Mouse (Mus musculus) left cerebral cortex, postnatal 36 days (tissue): ENCODE measurements around the gene Rtn4rl1. TPM values are rescaled to one million over a fixed set of nuclear protein-coding genes. Genes with fewer than 3 reads are reported as not detected.
"Not testable (repeated sequence)": the region's sequence is repeated elsewhere in the genome, so short reads cannot be mapped to it uniquely, and the experiment has no call there.

Experiments used
- DNase-seq, 2 experiments: peaks; one replicate each; pipeline ENCODE4 v3.0.0; 2021 to 2022; ENCODE audit warnings: low spot score in 2 of 2, mixed read lengths in 1 of 2
- intact Hi-C: fragments of 180-260 bp; cut with DNase I; formaldehyde crosslinking; loops from one replicate; pipeline ENCODE4 v1.15.1; 2025
- total RNA-seq, 2 experiments: library from RNA; stranded (reverse); gene quantifications; 2 replicates each; pipeline ENCODE4 v1.2.3; 2021

The Rtn4rl1 gene
- total RNA-seq, 2 experiments from 2014 or later = 83.5 to 88.3 TPM

DNA sequence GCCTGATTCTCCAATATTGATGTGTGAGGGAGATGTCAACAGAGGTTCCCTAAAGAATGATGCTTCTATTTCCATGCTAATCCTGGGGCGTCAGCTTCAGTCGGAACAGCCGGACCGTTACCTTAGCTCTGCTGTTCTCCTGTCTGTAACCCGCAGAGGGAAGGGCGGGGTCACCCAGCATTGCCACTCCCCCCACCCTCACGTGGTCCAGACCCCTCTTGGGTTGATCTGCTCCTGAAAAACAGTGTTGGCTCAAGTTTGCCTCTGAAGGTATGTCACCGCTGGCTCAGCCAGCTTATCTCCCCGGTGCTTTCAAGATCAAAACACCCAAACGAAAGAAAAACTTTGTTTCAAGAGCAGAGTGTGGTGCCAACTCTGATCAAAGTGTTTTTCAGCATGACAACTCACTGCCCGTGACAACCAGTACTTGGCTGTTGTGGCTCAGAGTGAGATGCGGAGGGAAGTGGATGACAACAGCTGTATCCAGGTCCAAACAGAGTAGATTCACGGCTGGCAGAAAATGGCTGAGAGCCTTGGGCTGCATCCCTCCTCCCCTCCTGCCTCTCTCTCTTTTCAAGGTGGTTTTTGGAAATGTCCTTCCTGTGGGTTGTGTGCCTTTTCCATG, 89.0 kb downstream of the Rtn4rl1 start:
- DNase-seq = no peak
- intact Hi-C loops = no loop called here

DNA sequence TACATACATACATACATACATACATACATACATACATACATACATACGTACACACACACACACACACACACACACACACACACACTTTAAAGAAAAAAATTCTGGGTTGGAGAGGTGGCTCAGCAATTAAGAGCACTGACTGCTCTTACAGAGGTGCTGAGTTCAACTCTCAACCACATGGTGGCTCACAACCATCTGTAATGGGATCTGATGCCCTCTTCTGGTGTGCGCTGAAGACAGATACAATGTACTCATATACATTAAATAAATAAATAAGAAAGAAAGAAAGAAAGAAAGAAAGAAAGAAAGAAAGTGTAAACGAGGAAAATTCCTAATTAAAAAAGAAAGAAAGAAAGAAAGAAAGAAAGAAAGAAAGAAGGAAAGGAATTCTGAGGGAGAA, 90.2 kb downstream of the Rtn4rl1 start:
- DNase-seq, intact Hi-C loops: not testable (repeated sequence)

DNA sequence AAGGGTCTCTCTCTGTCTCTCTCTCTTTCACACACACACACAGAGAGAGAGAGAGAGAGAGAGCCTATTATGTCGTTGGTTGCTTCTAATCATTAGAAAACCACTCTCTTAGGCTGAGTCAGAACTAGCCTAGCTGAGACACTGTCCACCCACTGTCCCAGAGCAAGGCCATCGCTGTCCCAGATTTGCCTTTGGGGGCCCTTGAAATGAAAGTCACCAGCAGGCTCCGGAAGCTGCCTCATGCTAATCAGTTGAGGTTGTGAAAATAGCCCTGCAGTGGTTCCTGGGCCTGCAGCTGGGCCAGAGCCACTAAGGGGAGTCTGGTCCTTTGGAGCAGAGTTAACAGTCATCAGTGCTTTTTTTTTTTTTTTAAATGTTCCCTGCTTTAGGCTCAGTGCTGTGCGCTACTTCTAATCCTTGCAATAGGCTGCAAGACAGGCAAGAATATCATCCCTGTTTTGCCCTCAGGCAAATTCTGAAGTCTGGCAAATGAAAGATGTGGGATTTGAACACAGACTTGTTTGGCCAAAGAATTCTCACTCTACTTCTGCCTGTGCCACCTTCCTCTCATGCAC, 92.4 kb downstream of the Rtn4rl1 start:
- no peak for DNase-seq
- intact Hi-C loops = no loop called here

DNA sequence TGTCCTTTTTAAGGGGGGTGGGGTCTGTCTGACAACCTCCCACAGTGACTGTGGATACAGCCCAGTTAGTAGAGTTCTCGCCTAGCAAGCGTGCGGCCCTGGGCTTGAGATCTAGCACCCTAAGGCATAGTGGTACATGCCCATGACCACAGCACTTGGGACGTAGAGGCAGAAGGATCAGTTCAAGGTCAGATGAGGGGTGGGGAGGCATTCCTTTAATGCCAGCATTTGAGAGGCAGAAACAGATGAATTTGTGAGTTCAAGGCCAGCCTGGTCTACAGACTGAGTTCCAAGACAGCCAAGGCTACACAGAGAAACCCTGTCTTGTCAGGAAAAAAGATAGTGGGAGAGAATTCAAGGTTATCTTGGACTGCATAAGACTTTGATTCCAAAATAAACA, 93.3 kb downstream of the Rtn4rl1 start:
- intact Hi-C loops = no loop called here
- DNase-seq = no peak

DNA sequence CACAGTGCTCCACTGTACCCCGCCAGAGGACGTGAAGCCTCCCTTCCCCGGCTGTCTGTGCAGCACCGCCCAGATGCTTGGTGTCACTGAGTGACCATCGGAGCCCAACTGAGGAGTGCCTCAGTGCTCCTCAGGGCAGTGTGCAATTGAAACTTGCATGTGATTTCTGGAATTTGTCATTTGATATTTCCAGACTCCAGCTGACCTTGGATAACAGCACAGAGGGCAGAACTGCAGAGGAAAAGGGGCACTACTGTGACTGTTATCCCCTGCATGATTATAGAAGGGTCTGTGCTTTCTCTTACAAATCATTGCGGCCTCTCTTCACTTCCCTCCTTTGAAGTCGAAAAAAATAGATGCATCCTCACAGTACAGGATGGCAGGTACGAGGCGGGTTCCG, 94.4 kb downstream of the Rtn4rl1 start:
- intact Hi-C loops = no loop called here
- DNase-seq = no peak

DNA sequence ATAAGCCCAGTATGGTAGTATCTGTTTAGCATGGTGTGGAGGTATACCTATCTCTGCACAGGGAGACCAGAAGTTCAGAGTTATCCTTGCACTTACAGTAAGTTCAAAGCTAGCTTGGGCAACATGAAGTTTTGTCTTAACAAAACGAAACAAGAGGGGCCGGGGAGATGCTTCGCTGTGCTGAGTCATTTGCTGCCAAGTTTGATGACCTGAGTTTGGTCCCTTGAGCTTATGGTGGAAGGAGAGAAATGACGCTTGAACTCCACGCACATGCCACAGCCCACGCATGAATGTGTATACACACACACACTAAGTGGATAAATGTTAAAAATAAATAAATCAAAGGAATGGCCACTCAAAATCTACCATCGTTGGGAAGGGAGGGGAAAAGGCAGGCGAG, 94.9 kb downstream of the Rtn4rl1 start:
- intact Hi-C loops = no loop called here

DNA sequence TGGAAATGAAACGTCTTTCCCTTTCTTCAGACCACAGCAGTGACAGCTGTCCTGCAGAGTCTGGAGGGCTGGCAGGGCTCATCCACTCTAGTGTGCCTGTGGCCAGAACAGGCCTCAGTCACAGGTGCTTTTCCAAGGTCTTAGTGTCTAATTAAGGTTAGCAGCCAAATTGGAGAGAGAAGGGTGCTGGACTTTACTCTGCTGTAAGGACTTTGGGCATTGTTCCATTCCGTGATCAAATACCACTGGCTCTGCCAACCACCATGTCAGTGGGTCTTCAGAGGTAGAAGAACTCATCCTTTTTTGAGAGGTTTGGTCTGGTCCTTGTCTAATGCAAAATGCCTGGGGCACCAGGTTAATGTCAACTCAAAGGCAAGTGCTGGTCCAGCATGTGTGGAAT, 95.5 kb downstream of the Rtn4rl1 start:
- intact Hi-C loops = no loop called here
- peak in 1 of 2 experiments; percentile 5 for DNase-seq

More for the DNA sequence above, 94.9 kb downstream of the Rtn4rl1 start:
- DNase-seq = no peak

DNA sequence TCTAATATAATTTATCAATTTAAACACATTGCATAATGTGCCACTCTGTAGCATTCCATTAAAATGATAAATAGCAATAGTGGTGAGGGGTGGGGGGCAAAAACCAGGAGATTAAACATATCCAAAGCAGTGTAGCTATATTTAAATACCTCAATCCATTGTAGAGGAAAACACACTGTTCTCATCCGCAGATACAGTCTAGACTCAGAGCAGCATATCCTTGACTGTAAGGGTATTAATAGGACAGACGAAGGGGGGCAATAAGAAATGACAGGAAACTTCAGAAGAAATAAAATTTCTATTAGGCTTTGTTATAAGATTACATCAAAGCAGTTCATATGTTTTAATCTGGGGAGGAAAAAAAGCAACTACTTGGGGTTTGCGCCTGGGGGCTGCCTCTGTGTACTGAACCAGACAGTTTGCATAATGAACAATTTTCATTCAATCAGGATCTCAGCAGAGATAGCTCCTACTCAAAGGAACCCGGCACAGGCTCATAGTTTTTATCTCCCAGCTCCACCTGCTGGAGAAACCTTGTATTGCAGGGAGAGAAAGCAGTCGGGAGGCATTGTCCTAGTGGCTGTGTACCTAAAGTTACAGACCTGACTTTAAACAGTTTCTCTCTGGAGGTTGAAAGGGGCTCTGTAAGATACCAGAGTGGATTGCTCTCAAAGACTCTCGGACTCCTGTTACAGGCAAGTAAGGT, 97.1 kb downstream of the Rtn4rl1 start:
- intact Hi-C loops = loop anchor here (1.0 to 5.0 kb wide), 3 partner anchors 58 to 298 kb away; no protein-coding TSS in a partner anchor
- DNase-seq = peak; percentile 90 to 94

DNA sequence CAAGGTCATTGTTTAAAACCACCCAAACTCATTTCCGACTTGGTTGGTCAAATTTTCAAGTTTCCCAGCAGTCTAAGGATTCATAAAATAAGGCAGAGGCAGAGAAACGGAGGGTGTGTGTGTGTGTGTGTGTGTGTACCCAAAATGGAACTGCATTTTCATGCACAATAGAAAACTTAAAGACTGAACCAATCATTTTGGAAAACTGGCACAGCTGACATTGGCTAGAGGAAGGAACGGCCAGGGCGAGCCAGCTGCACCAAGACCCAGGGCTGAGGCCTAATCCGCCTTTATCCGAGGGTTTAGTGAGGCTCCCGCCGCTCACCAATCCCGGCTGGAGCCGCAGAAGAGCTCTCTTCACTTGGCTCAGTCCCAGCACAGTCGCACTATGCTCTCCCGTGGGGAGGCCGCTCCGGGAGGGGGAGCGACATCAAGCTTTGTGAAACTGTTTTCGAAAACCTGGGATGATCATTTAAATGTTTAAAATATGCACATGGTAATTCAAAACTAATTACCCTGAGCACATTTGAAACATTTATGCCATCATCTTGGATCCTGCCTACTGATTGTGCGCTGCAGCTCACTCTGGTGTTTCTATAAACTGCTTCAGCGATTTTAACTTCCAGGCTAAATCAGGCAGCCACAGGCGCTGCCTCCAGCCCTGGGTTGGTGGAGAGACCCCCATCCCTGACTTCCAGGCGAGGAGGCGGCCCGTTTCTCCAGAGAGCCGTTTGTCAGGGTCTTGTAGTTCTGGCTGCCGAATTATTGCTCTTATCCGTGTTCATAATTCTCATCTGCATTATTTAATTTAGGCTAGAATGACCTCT, 98.0 kb downstream of the Rtn4rl1 start:
- peak; percentile 69 to 76 for DNase-seq
- intact Hi-C loops = loop anchor here (1.0 to 5.0 kb wide), 3 partner anchors 59 to 299 kb away; no protein-coding TSS in a partner anchor

DNA sequence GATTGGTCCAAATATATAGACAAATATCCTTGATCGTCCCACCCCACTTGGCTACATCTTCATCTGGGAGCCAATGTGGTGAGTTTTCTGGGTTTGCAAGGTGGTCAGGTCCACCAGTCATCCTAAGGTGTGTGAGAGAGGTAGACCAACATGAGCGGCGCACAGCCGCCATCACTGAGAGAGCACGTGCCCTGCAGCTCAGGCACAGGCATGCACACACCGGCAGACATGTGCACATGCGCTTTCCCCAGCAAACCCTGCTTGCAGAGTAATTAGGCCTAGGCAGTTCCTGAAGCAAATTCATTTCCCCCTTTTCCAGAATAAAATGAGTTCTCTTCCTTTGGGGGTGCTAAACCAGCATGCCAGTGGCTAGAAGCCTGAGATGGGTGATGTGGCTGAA, 98.7 kb downstream of the Rtn4rl1 start:
- no peak for DNase-seq
- intact Hi-C loops = loop anchor here (5.0 kb wide), 2 partner anchors 60 to 300 kb away; no protein-coding TSS in a partner anchor

DNA sequence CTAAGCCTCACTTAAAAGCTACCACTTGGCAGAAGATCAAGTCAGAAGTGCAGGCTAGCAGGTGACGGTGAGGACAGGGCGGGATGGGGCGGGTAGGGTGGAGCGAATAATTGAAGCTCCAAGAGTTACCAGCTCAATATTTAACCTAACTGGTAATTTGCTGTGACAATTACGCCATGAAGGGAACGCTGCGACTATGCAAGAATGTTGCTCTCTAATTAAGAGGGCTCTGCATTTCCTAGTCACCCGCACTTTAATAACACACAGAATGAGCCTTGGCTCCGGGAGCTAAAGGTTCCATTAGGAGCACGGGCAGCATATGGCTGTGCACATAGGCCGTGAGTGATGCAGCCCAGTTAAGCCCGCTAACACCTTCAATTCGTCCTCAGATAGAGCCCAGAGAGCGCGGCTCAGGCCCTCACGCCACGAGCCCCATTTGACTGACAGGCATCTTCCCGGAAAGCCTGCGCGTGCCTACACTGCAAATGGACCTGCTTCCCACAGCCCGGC, 100.3 kb downstream of the Rtn4rl1 start:
- intact Hi-C loops = loop anchor here (5.0 kb wide), 2 partner anchors 62 to 302 kb away; no protein-coding TSS in a partner anchor
- DNase-seq = no peak

DNA sequence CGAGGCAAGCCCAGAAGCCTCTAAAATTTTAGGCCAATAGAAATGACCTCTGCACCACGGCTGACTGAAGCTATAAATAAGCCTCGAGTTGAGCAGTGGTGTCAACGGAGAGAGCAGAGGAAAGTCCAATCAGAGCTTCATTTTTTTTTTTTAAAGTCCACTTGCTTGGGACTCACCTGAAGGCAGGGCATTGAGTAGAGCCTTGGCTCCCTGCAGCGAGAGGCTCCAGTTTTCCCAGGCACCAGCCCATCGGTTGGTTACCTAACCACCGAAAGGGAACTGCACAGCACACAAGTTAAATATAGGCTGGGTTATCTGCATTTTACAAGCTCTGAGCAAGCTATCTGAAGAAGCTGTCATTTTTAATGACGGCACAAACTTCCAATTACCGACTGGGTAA, 101.3 kb downstream of the Rtn4rl1 start:
- intact Hi-C loops = loop anchor here (5.0 kb wide), 2 partner anchors 63 to 303 kb away; no protein-coding TSS in a partner anchor
- no peak for DNase-seq

DNA sequence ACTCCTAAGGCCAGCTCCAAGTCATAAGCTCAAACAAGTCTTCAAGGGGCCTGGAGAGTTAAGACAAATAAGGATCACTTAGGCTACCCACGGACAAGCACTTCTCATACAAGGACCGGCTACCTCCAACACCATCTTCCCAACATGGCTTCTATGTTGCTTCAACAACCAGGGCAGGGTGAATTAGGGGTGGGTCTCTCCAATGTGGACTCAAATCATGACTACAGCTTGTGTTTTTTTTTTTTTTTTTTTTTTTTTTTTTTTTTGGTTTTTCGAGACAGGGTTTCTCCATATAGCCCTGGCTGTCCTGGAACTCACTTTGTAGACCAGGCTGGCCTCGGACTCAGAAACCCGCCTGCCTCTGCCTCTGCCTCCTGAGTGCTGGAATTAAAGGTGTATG, 102.0 kb downstream of the Rtn4rl1 start:
- intact Hi-C loops, DNase-seq: not testable (repeated sequence)

DNA sequence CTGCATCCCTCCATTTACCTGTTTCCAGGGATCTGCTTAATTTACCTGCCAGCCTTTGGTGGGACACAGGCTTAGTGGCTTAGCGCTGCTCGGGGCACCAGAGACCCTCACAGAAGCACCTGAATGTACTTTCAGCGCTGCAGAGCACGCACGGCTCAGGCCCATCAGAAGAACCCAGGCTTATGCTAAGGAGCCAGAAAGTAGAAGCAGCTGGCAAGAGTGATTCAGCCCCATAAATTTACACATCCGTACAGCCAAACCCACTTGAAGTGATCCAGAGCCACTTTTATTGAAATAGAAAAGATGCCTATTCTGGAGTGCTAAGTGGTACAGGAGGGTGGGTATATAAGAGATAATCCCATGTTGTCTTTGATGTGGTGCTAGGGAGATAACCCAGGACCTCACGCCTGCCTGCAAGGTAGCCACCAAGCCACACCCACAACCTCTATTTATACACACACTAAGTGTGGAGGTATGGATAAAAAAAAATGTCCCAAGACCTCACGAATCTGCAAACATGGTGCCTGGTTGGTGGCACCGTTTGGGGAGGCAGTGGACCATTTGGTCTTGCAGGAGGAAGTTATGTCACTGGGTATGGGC, 102.9 kb downstream of the Rtn4rl1 start:
- intact Hi-C loops = no loop called here
- no peak for DNase-seq

DNA sequence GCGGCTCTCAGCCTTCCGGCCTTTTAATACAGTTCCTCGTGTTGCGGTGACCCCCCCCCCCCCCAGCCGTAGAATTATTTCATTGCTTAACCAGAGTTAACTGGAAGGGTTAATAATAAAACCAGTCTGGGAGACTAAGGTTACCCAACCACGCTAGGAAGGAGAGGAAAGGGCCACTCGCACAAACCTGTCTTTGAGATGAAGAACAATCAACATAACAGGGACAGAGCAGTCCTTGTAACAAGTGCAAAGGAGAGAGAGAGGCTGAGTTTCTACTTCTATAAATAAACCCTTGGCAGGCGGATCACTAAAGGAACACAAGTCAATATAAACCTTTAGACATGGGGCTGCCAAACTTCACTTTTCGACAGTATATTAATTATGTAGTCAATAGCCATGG, 104.0 kb downstream of the Rtn4rl1 start:
- intact Hi-C loops = no loop called here
- no peak for DNase-seq

DNA sequence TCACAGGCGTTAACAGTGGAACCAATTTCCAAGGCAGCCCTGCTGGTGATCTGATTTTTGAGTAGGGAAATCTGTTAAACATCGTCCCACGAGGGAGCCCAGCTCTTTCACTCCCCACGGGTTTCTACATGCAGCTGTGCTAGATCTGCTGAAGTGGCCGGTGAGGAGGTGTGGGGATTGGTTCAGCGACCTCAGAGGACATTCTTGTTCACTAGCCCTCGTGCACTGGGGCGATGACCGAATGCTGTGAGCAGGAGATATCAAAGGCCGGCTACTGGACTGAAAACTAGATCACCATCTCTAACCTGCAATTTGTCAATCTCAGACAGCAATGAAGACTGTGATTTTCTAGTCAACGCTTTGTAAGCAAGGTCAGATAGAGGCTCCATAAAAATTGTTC, 104.9 kb downstream of the Rtn4rl1 start:
- no peak for DNase-seq
- intact Hi-C loops = no loop called here

DNA sequence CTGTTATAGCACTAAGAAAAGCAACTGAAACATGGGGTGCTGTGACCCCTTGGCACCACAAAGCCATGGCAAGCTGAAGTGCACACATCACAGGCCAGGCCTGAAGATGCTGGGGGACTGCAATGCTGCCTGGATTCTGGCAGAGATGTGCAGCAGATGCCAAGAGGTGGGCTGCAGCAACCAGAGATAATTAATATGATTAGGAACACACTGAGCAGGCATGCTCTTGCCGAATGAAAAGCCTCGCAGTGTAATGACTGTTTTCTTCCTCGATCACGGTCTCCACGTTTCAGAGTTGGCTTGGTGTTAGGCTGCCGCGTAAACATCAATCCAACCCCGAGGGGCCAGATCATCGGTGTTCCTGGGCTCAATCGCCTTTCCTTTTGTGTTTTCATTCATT, 106.2 kb downstream of the Rtn4rl1 start:
- intact Hi-C loops = no loop called here
- no peak for DNase-seq

DNA sequence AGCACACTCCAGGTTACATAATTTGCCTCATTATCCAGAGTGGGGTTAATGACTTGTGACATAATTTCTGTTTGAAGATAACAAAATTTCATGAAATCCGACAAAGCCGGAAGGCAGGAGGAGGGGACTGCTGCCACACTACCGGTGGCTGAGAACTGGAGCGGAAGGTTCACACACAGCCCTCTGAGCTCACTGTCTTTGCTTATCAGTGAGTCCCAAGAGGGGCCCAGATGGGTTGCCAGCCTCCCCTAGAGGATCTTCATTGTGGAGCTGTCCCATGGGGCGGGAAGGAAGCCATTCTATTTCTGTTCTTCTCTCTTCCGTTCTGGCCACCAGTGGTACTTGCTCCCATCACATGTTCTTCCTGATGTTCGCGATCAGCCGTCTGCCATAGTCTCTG, 107.4 kb downstream of the Rtn4rl1 start:
- intact Hi-C loops = no loop called here
- no peak for DNase-seq

DNA sequence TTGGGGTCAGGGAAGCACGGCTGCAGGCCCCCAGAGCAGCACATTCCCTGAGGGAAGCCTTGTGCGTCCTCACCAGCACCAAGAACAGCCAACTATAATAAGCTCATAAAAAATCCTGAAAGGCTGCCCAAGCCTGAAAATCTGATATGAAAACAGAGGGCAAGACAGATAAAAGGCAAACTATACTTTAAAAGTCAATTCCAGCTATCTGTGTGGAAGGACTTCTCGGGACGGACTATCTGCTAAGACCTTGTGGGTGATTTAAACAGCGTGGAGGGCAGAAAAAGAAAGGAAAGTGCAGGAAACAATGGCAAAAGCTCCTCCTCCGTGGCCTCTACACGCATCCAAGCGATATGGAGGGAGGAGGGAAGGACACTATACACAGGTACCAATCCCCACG, 111.2 kb downstream of the Rtn4rl1 start:
- intact Hi-C loops = no loop called here
- no peak for DNase-seq
